Mouse (Mus musculus) stomach, postnatal 0 days (tissue): ENCODE data around the gene Fam234b.

ENCODE experiments used
- CTCF ChIP-seq: IDR thresholded peaks from 2 replicates; pipeline ENCODE4 v1.5.1; 2016; ENCODE audit warnings: antibody characterized with exemption, low read depth, mild to moderate bottlenecking, moderate library complexity
- EP300 ChIP-seq: optimal IDR thresholded peaks from 2 replicates; pipeline ENCODE3; 2016; ENCODE audit warnings: antibody characterized with exemption

DNA sequence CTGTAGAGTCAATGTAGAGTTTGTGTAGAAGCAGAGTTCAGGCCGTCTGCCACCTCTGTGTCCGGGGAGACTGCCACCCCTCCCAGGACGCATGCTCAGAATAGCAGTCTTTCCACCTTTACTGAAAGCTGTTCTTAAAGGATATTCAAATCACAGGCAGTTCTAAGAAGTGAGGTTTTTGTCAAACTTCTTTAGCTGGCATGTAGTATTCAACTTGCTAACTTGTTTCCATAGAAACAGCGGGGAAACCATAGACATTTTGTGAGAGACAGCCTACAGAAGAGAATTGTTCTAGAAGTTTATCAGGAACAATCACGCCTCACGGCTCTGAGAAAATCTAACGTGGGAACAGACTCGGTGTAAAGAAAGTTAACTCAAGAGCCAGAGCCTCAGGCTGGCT is 9.1 kb downstream of the Fam234b start:
- no peak for TF ChIP-seq CTCF
- no peak for TF ChIP-seq EP300
